Mouse (Mus musculus): Measurements from ENCODE around the gene Gm3336. TPM values are rescaled to one million over a fixed set of nuclear protein-coding genes. Genes with fewer than 3 reads are reported as not detected.

The Gm3336 gene
- polyA plus RNA-seq, 1 experiment from 2014 or later: not detected

DNA sequence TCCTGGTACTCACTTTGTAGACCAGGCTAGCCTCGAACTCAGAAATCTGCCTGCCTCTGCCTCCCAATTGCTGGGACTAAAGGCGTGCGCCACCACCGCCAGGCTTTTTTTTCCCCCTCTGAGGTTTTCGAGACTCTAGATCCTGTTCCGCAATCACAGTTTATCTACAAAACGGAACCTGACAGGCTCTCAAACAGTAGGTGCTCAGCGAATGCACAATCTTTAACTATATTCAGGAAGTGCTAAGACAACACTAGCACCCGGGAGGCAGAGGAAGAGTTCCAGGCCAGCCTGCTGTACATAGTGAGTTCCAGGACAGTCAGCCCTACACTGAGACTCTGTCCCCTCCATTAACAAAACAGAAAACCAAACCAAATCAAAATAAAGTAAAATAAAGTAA, 47.0 kb downstream of the Gm3336 start:
- 82% methylated on average over 9 of the region's 9 CpGs for WGBS
- peak overlapping the region; percentile 78 for H3K4me2 ChIP-seq (ENCODE audit: low read depth, low read length)
- no peaks in the 10 kb centered on the region for H3K9me3 ChIP-seq (replicated peaks; ENCODE audit: control insufficient read depth, low read length)
- H3K27ac ChIP-seq (replicated peaks; ENCODE audit: low read depth, low read length): no peak overlapping the region
- H3K4me3 ChIP-seq (ENCODE audit: low read depth, low read length): no peak overlapping the region; the same call in 1 of the 2 replicates
- peaks cover 3% of the 10 kb centered on the region for H3K4me1 ChIP-seq (ENCODE audit: control insufficient read depth, insufficient read depth, low read length)
- ATAC-seq (replicated peaks; ENCODE audit: insufficient number of reproducible peaks, low FRiP score, low TSS enrichment, low read depth) (no peak), DNase-seq (ENCODE audit: low spot score) (no peak)
- H3K36me3 ChIP-seq (replicated peaks; ENCODE audit: control insufficient read depth, insufficient read depth, low read depth, low read length): peaks cover 8% of the 10 kb centered on the region
- no peak overlapping the region; the same call in 1 of the 2 replicates for H3K9ac ChIP-seq (replicated peaks; ENCODE audit: low read length)
- H3K27me3 ChIP-seq (ENCODE audit: control insufficient read depth, insufficient read depth, low read length): no peaks in the 10 kb centered on the region

DNA sequence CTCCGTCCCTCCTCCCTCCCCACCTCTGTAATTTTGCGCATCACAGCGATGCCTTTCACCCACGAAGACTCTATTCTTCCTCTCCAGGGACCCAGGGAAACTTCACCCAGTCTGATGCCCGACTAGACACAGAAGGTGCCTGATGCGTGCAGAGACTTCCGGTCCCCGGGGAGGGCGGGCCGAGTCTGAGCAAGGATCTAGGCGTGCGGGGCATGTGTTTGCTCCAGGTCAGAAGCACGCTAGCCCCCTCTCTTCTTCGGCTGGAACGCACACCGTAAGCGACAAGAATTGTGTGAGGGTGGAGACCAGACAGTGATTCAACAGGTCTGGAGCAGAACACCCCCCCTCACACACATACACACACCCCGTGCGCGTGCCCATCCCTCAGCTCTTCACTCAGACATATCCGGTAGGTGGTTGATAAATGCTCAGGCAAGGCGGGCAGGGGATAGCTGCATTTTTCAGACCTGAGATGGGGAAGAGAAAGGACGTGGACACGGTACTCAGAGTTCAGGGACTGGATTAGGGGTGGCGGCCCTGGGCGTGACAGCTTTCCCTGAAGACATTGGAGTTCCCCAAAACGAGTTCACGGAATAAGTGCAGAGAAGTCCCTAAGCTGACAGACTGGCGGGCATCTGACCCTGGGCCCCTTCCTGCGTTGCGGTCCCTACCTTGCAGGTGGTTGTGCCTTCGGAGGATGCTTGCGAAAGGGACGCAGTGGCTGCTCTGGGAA, 47.7 kb downstream of the Gm3336 start:
- ATAC-seq (replicated peaks; ENCODE audit: insufficient number of reproducible peaks, low FRiP score, low TSS enrichment, low read depth): no peak
- peak overlapping the region; percentile 78 for H3K4me2 ChIP-seq (ENCODE audit: low read depth, low read length)
- no peaks in the 10 kb centered on the region for H3K9me3 ChIP-seq (replicated peaks; ENCODE audit: control insufficient read depth, low read length)
- no peaks in the 10 kb centered on the region for H3K27me3 ChIP-seq (ENCODE audit: control insufficient read depth, insufficient read depth, low read length)
- DNase-seq (ENCODE audit: low spot score): peak; percentile 33
- H3K9ac ChIP-seq (replicated peaks; ENCODE audit: low read length): peak overlapping the region; percentile 32
- H3K4me3 ChIP-seq (ENCODE audit: low read depth, low read length): peak overlapping the region; percentile 37
- peaks cover 3% of the 10 kb centered on the region for H3K4me1 ChIP-seq (ENCODE audit: control insufficient read depth, insufficient read depth, low read length)
- peaks cover 10% of the 10 kb centered on the region for H3K36me3 ChIP-seq (replicated peaks; ENCODE audit: control insufficient read depth, insufficient read depth, low read depth, low read length)
- H3K27ac ChIP-seq (replicated peaks; ENCODE audit: low read depth, low read length): no peak overlapping the region
- WGBS: 2% methylated on average over 34 of the region's 34 CpGs

DNA sequence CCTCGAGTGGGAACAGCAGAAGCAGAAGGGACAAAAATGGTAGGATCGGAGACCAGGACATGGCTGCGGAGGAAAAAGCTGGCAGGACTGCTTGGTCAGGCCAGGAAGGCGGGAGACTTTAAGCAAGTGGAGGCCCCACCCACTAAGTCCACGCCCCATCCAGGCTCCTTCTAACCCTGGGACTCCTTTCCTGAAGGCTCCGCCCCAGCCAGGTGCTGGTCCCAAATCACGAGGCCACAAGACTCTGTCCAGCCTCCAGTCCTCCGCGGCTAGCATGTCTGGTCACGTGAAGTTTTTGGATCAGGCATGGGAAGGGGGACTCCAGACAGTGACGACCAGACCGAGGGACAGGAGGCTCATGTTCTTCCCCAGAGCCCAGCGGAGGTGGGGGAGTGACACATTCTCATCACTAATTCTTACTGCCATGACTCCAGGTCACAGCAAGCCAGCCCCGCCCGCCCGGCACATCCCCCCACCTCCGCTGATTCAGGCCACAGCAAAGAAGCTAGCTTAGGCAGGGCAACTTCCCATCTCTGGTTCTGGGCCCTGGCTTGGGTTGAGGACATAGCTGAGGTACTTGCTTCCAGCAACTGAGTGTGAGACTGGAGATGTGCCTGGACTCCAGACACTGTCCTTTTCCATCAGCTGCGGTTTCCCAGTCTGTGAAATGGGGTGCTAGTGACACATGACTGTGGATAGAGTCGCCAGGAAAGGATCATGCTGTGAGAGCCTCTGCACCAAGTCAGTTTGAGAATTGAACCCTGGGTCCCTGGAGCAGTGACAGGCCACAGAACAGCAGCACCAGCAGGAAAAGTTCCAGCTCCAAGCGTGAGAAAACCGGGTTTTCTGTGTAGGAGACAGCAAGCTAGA, 48.5 kb downstream of the Gm3336 start:
- Histone ChIP-seq H3K9me3 (replicated peaks; ENCODE audit: control insufficient read depth, low read length) (no peaks in the 10 kb centered on the region), H3K4me2 (ENCODE audit: low read depth, low read length) (peak overlapping the region; percentile 78), H3K27me3 (ENCODE audit: control insufficient read depth, insufficient read depth, low read length) (no peaks in the 10 kb centered on the region), H3K9ac (replicated peaks; ENCODE audit: low read length) (peak overlapping the region; percentile 32), H3K4me1 (ENCODE audit: control insufficient read depth, insufficient read depth, low read length) (peaks cover 3% of the 10 kb centered on the region), H3K36me3 (replicated peaks; ENCODE audit: control insufficient read depth, insufficient read depth, low read depth, low read length) (peaks cover 10% of the 10 kb centered on the region), H3K4me3 (ENCODE audit: low read depth, low read length) (peak overlapping the region; percentile 37), H3K27ac (replicated peaks; ENCODE audit: low read depth, low read length) (no peak overlapping the region)
- ATAC-seq (replicated peaks; ENCODE audit: insufficient number of reproducible peaks, low FRiP score, low TSS enrichment, low read depth): peak; percentile 45
- WGBS: 7% methylated on average over 20 of the region's 21 CpGs
- peak; percentile 81 for DNase-seq (ENCODE audit: low spot score)

DNA sequence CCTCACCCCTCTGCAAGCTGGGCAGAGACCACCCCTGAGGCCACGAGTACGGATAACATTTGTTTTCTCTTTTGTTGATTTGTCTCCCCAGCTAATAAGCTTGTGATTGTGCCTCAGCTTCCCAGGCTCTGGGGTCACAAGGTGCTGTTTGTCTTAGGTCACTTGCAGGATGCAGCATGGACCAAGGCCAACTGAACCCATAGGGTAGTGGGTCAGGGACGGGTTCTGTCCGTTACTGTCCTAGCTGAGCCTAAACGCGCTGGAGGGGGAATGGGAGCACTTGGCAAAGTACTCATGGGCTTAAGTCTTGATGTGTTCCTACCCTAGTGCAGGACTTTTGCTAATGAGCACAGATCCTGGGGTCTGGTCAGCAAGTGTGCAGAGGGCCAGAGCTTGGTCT, 49.2 kb downstream of the Gm3336 start:
- ATAC-seq (replicated peaks; ENCODE audit: insufficient number of reproducible peaks, low FRiP score, low TSS enrichment, low read depth): no peak
- H3K9ac ChIP-seq (replicated peaks; ENCODE audit: low read length): no peak overlapping the region
- DNase-seq (ENCODE audit: low spot score): no peak
- 79% methylated on average over 6 of the region's 6 CpGs for WGBS
- H3K9me3 ChIP-seq (replicated peaks; ENCODE audit: control insufficient read depth, low read length): no peaks in the 10 kb centered on the region
- H3K4me2 ChIP-seq (ENCODE audit: low read depth, low read length): no peak overlapping the region
- no peak overlapping the region for H3K4me3 ChIP-seq (ENCODE audit: low read depth, low read length)
- no peaks in the 10 kb centered on the region for H3K27me3 ChIP-seq (ENCODE audit: control insufficient read depth, insufficient read depth, low read length)
- peaks cover 3% of the 10 kb centered on the region for H3K4me1 ChIP-seq (ENCODE audit: control insufficient read depth, insufficient read depth, low read length)
- H3K27ac ChIP-seq (replicated peaks; ENCODE audit: low read depth, low read length): no peak overlapping the region
- peaks cover 10% of the 10 kb centered on the region for H3K36me3 ChIP-seq (replicated peaks; ENCODE audit: control insufficient read depth, insufficient read depth, low read depth, low read length)

DNA sequence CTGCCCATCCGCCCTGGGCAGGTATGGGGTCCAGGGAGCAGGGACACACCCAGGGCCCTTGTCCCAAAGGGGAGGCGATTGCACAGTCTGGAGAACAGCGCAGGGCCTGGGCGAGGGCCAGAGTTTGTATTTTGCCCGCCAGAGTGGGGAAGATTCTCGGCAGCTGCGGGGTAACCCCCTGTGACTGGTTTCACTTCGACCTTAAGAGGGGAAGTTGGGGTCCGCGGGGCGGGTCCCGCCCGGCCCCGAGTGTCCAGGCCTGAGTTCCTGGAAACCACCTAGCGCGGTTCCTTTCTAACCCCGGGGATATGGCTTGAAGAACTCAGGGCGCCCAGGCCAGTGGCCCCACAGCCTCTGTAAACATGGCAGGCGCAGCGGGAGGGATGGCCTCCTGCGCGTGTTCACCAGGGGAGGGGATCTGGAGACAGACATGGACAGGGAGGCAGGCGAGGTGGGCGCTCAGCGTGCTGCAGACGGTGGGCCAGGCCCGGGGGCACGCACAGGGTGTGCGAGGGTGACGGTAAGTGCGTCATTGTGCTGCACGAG, 50.0 kb downstream of the Gm3336 start:
- no peak overlapping the region for H3K4me3 ChIP-seq (ENCODE audit: low read depth, low read length)
- 0 out of 2 replicates have a peak, but pooled peaks have one; percentile 5 for ATAC-seq (replicated peaks; ENCODE audit: insufficient number of reproducible peaks, low FRiP score, low TSS enrichment, low read depth)
- no peaks in the 10 kb centered on the region for H3K27me3 ChIP-seq (ENCODE audit: control insufficient read depth, insufficient read depth, low read length)
- no peak overlapping the region for H3K27ac ChIP-seq (replicated peaks; ENCODE audit: low read depth, low read length)
- H3K9ac ChIP-seq (replicated peaks; ENCODE audit: low read length): no peak overlapping the region
- peaks cover 3% of the 10 kb centered on the region for H3K4me1 ChIP-seq (ENCODE audit: control insufficient read depth, insufficient read depth, low read length)
- no peak overlapping the region for H3K4me2 ChIP-seq (ENCODE audit: low read depth, low read length)
- H3K9me3 ChIP-seq (replicated peaks; ENCODE audit: control insufficient read depth, low read length): no peaks in the 10 kb centered on the region
- WGBS: 94% methylated on average over 32 of the region's 32 CpGs
- H3K36me3 ChIP-seq (replicated peaks; ENCODE audit: control insufficient read depth, insufficient read depth, low read depth, low read length): peaks cover 10% of the 10 kb centered on the region
- no peak for DNase-seq (ENCODE audit: low spot score)

DNA sequence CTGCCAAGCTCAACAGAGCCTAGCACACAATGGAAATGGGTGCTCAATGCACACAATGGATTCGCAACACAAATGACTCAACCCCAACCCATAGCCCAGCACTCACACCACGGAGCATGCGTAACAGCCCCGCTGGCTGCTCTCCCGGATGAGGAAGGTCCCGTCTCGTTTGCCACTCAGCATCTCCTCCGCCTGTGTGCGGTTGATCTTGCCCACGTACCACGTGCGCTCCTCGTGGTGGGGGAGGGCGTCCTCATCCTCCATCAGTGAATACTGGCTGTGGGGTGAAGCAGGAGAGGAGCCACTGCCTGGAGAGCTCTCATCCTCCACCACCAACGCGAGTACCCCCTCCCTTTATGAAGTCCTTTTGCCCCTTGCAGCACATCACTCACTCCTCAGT, 50.6 kb downstream of the Gm3336 start:
- peaks cover 3% of the 10 kb centered on the region for H3K4me1 ChIP-seq (ENCODE audit: control insufficient read depth, insufficient read depth, low read length)
- peaks cover 10% of the 10 kb centered on the region for H3K36me3 ChIP-seq (replicated peaks; ENCODE audit: control insufficient read depth, insufficient read depth, low read depth, low read length)
- WGBS: 84% methylated on average over 16 of the region's 16 CpGs

DNA sequence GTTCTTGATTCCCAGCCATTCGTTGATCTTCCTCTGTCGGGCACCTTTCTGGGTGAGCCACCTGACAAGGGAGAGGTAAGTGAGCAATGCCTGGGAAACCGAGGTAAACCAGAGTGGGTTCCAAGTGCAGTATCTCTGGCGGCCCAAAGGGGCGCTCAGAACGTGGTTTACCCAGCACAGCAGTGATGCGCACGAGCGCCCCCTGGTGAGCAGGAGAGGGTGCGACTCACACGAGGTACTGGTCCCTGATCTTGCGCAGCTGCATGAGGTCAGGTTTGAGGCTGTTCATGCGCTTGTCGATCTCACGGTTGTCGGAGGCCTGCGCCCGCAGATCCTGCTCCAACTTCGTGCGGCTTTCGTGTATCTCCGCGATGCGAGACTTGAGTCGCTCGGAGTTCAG, 51.0 kb downstream of the Gm3336 start:
- Histone ChIP-seq H3K9me3 (replicated peaks; ENCODE audit: control insufficient read depth, low read length) (no peaks in the 10 kb centered on the region), H3K4me1 (ENCODE audit: control insufficient read depth, insufficient read depth, low read length) (peaks cover 3% of the 10 kb centered on the region), H3K36me3 (replicated peaks; ENCODE audit: control insufficient read depth, insufficient read depth, low read depth, low read length) (peaks cover 10% of the 10 kb centered on the region), H3K27ac (replicated peaks; ENCODE audit: low read depth, low read length) (no peak overlapping the region), H3K4me3 (ENCODE audit: low read depth, low read length) (no peak overlapping the region), H3K9ac (replicated peaks; ENCODE audit: low read length) (no peak overlapping the region), H3K4me2 (ENCODE audit: low read depth, low read length) (no peak overlapping the region), H3K27me3 (ENCODE audit: control insufficient read depth, insufficient read depth, low read length) (no peaks in the 10 kb centered on the region)
- 7% methylated on average over 26 of the region's 26 CpGs for WGBS
- no peak; the same call in 1 of the 2 replicates for ATAC-seq (replicated peaks; ENCODE audit: insufficient number of reproducible peaks, low FRiP score, low TSS enrichment, low read depth)
- DNase-seq (ENCODE audit: low spot score): peak; percentile 98

More for the DNA sequence above, 50.6 kb downstream of the Gm3336 start:
- Histone ChIP-seq H3K4me3 (ENCODE audit: low read depth, low read length) (no peak overlapping the region), H3K9ac (replicated peaks; ENCODE audit: low read length) (no peak overlapping the region), H3K27ac (replicated peaks; ENCODE audit: low read depth, low read length) (no peak overlapping the region), H3K27me3 (ENCODE audit: control insufficient read depth, insufficient read depth, low read length) (no peaks in the 10 kb centered on the region), H3K4me2 (ENCODE audit: low read depth, low read length) (no peak overlapping the region), H3K9me3 (replicated peaks; ENCODE audit: control insufficient read depth, low read length) (no peaks in the 10 kb centered on the region)
- DNase-seq (ENCODE audit: low spot score): no peak
- no peak for ATAC-seq (replicated peaks; ENCODE audit: insufficient number of reproducible peaks, low FRiP score, low TSS enrichment, low read depth)
